Mouse (Mus musculus) G1E (cell line): ENCODE data around the gene Trim63. TPM values are rescaled to one million over a fixed set of nuclear protein-coding genes. Genes with fewer than 3 reads are reported as not detected.

Experiments
- ATAC-seq: 2 replicates; pipeline ENCODE4 v1.8.0; 2016; ENCODE audit warnings: mild to moderate bottlenecking; ENCODE audit not compliant: insufficient number of reproducible peaks, poor library complexity, low FRiP score, severe bottlenecking; ENCODE audit errors: extremely low read depth
- DNase-seq: peaks from one replicate; pipeline ENCODE4 v3.0.0; 2012; ENCODE audit warnings: low spot score
- H3K27me3 ChIP-seq: 2 replicates; pipeline ENCODE4 v1.6.1; 2012; ENCODE audit warnings: mild to moderate bottlenecking, low read length, inconsistent platforms; ENCODE audit not compliant: insufficient read depth
- H3K36me3 ChIP-seq: replicated peaks from 2 replicates; pipeline ENCODE3; 2012; ENCODE audit warnings: mild to moderate bottlenecking, inconsistent platforms
- H3K4me1 ChIP-seq: 2 replicates; pipeline ENCODE4 v1.6.1; 2012; ENCODE audit warnings: low read depth, low read length, inconsistent platforms, mixed read lengths; ENCODE audit not compliant: insufficient read depth
- H3K4me3 ChIP-seq: 2 replicates; pipeline ENCODE4 v1.5.1; 2012; ENCODE audit warnings: low read depth, mild to moderate bottlenecking, inconsistent platforms, low read length, moderate library complexity, mixed read lengths
- H3K9me3 ChIP-seq: replicated peaks from 2 replicates; pipeline ENCODE4 v1.6.1; 2012; ENCODE audit warnings: inconsistent platforms
- CTCF ChIP-seq: IDR thresholded peaks from 2 replicates; pipeline ENCODE4 v1.5.1; 2012; ENCODE audit warnings: low read depth, low read length, inconsistent platforms, mixed read lengths
- GATA1 ChIP-seq: IDR thresholded peaks from 2 replicates; pipeline ENCODE4 v1.6.1; 2012; ENCODE audit warnings: borderline replicate concordance, low read length, inconsistent platforms, mixed read lengths
- GATA2 ChIP-seq: IDR thresholded peaks from 2 replicates; pipeline ENCODE4 v1.6.1; 2012; ENCODE audit warnings: low read depth, low read length, inconsistent platforms, borderline replicate concordance
- POLR2AphosphoS5 ChIP-seq: IDR thresholded peaks from 2 replicates; pipeline ENCODE4 v1.6.1; 2012; ENCODE audit warnings: low read depth, low read length, inconsistent platforms; ENCODE audit not compliant: insufficient replicate concordance
- TAL1 ChIP-seq: conservative IDR thresholded peaks from 2 replicates; pipeline ENCODE4 v1.6.1; 2012; ENCODE audit warnings: low read depth, low read length, inconsistent platforms, mixed read lengths
- polyA plus RNA-seq: library from polyadenylated mRNA; stranded (reverse); fragments of >175 nt; gene quantifications from 2 replicates; pipeline ENCODE4 v1.2.3, GENCODE M21; 2012
- total RNA-seq, 2 experiments: library from RNA; stranded (forward) in 1 of 2; stranded (reverse) in 1 of 2; fragments of 200-1000 nt in 1 of 2; fragments of >200 nt in 1 of 2; fragmentation: Nextera tagmentation in 1 of 2; gene quantifications; 2 replicates each; pipeline ENCODE4 v1.2.3; 2014 to 2017

The Trim63 gene
- total and polyA plus RNA-seq, 3 experiments, result not detected

- Histone ChIP-seq H3K4me3 (no peak overlapping the region), H3K36me3 (peaks cover 97% of the 10 kb centered on the region), H3K9me3 (no peaks in the 10 kb centered on the region), H3K4me1 (peaks cover 66% of the 10 kb centered on the region), H3K27me3 (no peaks in the 10 kb centered on the region)
- no peak for DNase-seq
- TF ChIP-seq CTCF (no peak), GATA2 (no peak), GATA1 (no peak), TAL1 (no peak)
- ATAC-seq, result no peak
These were observed 34.9 kb downstream of the Trim63 start for GRCm38 (mm10) chr4:134349829-134350228.

GRCm38 (mm10) chr4:134350641-134351040 lies 35.7 kb downstream of the Trim63 start:
- DNase-seq (no peak), ATAC-seq (no peak)
- no peak overlapping the region for H3K4me3 ChIP-seq
- H3K27me3 ChIP-seq, result no peaks in the 10 kb centered on the region
- no peak for TF ChIP-seq GATA2
- TF ChIP-seq GATA1, result no peak
- no peak for TF ChIP-seq TAL1
- TF ChIP-seq CTCF, result no peak
- TF ChIP-seq POLR2AphosphoS5, result no peak
- no peaks in the 10 kb centered on the region for H3K9me3 ChIP-seq
- peaks cover 99% of the 10 kb centered on the region for H3K36me3 ChIP-seq
- H3K4me1 ChIP-seq, result peaks cover 69% of the 10 kb centered on the region

- DNase-seq, result no peak
- TF ChIP-seq CTCF (no peak), TAL1 (no peak), GATA1 (no peak), GATA2 (no peak), POLR2AphosphoS5 (no peak)
- Histone ChIP-seq H3K27me3 (no peaks in the 10 kb centered on the region), H3K36me3 (peaks cover 97% of the 10 kb centered on the region), H3K4me1 (peaks cover 70% of the 10 kb centered on the region), H3K9me3 (no peaks in the 10 kb centered on the region), H3K4me3 (no peak overlapping the region)
- ATAC-seq, result no peak
These were observed 36.7 kb downstream of the Trim63 start for GRCm38 (mm10) chr4:134351329-134352260.

GRCm38 (mm10) chr4:134352261-134352707 lies 37.4 kb downstream of the Trim63 start:
- TF ChIP-seq GATA1, result no peak
- no peak for TF ChIP-seq CTCF
- TF ChIP-seq GATA2, result no peak
- TF ChIP-seq POLR2AphosphoS5, result no peak
- TF ChIP-seq TAL1, result no peak
- Histone ChIP-seq H3K4me3 (no peak overlapping the region), H3K36me3 (peaks cover 91% of the 10 kb centered on the region), H3K27me3 (peaks cover 4% of the 10 kb centered on the region; the same call in 1 of the 2 replicates), H3K4me1 (peaks cover 72% of the 10 kb centered on the region), H3K9me3 (no peaks in the 10 kb centered on the region)
- no peak for ATAC-seq
- DNase-seq, result no peak

- Histone ChIP-seq H3K4me1 (peaks cover 69% of the 10 kb centered on the region), H3K9me3 (no peaks in the 10 kb centered on the region), H3K36me3 (peaks cover 85% of the 10 kb centered on the region), H3K27me3 (peaks cover 10% of the 10 kb centered on the region; the same call in 1 of the 2 replicates), H3K4me3 (no peak overlapping the region)
- no peak for TF ChIP-seq TAL1
- TF ChIP-seq GATA1, result no peak
- TF ChIP-seq CTCF, result no peak
- TF ChIP-seq POLR2AphosphoS5, result no peak
- no peak for TF ChIP-seq GATA2
- ATAC-seq, result no peak
- DNase-seq, result no peak
These were observed 38.0 kb downstream of the Trim63 start for GRCm38 (mm10) chr4:134352929-134353328.

GRCm38 (mm10) chr4:134353527-134354409 lies 38.8 kb downstream of the Trim63 start:
- ATAC-seq (no peak), DNase-seq (no peak)
- H3K27me3 ChIP-seq, result peaks cover 11% of the 10 kb centered on the region
- TF ChIP-seq GATA1 (no peak), GATA2 (no peak), TAL1 (no peak), CTCF (no peak), POLR2AphosphoS5 (no peak)
- H3K4me3 ChIP-seq, result no peak overlapping the region
- H3K9me3 ChIP-seq, result no peaks in the 10 kb centered on the region
- H3K4me1 ChIP-seq, result peaks cover 66% of the 10 kb centered on the region
- peaks cover 76% of the 10 kb centered on the region for H3K36me3 ChIP-seq
